ENCODE assay signal across 11 mouse cellular contexts in the genomic region with DNA sequence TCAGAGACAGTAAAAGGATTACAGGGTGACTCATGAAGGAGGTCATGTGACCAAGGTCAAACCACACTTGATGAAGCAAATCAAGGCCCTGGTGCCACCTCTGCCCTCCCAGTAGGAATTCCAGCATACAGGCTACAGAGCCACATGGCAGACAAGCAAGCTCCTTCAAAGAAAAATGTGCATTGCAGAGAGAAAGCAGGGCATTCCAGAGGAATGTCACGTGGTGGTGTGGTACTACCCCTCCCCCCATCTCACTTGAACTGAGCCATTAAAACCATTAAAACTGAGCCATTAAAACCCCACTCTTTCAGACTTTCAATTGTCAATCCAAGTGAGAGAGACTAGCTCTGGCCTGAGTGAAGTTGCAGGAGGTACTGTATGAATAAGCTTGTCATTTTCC.
DNase-seq lines count a peak whose midpoint lies in the region; ATAC-seq and TF ChIP-seq lines count a peak whose summit lies in the region.
"Had no signal": no experiment of that assay in that cellular context is flagged by ENCODE, and none has a peak within 500 bp of the region (broad histone marks: within the 10 kb centered on the region; RNA-seq: fewer than 3 reads in every experiment).

No protein-coding gene starts in this region.

- H3K4me2 ChIP-seq in lung, embryonic 14.5 days, result no peak overlapping the region
- H3K4me2 ChIP-seq in limb, embryonic 12.5 days, result no peak overlapping the region
- H3K4me2 ChIP-seq in heart, embryonic 11.5 days, result no peak overlapping the region
- H3K4me2 ChIP-seq: limb, embryonic 15.5 days had no signal

- WGBS in lung, embryonic 14.5 days, result 7% methylated on average over 1 of the region's 1 CpGs
- WGBS in limb, embryonic 12.5 days, result 5% methylated on average over 1 of the region's 1 CpGs
- WGBS in heart, embryonic 11.5 days (ENCODE audit: insufficient replicate concordance), result 26% methylated on average over 1 of the region's 1 CpGs

- no peaks in the 10 kb centered on the region for H3K9me3 ChIP-seq in lung, embryonic 14.5 days (ENCODE audit: low read depth, low read length)
- H3K9me3 ChIP-seq in limb, embryonic 12.5 days, result no peaks in the 10 kb centered on the region
- no peaks in the 10 kb centered on the region for H3K9me3 ChIP-seq in heart, embryonic 11.5 days (replicated peaks; ENCODE audit: control insufficient read depth, low read length)
- H3K9me3 ChIP-seq: limb, embryonic 15.5 days had no signal

- no peak overlapping the region for H3K27ac ChIP-seq in lung, embryonic 14.5 days (ENCODE audit: low read depth)
- H3K27ac ChIP-seq in limb, embryonic 12.5 days, result peak overlapping the region; percentile 29; the same call in 1 of the 2 replicates
- H3K27ac ChIP-seq in heart, embryonic 11.5 days (ENCODE audit: low read depth, low read length), result no peak overlapping the region
- H3K27ac ChIP-seq in layer of hippocampus, adult 2 months, result no peak overlapping the region
- H3K27ac ChIP-seq: limb, embryonic 15.5 days had no signal

- DNase-seq in adrenal gland, adult 2 months, result peak; percentile 38
- DNase-seq in adrenal gland, postnatal 4 days (ENCODE audit: low spot score in 2 of 2), result no peak
- no peak for DNase-seq in lung, embryonic 14.5 days
- DNase-seq in lung, postnatal 4 days, result no peak
- peak; percentile 28 for DNase-seq in adrenal gland, postnatal 14 days
- no peak for DNase-seq in layer of hippocampus, adult 2 months (ENCODE audit: low spot score in 2 of 2)
- DNase-seq: cerebellum, adult 11 months; right cerebral cortex, adult 18-20 months had no signal

- ATAC-seq in lung, embryonic 14.5 days (ENCODE audit: insufficient read depth), result peak; percentile 54
- ATAC-seq in limb, embryonic 12.5 days (ENCODE audit: insufficient number of reproducible peaks, insufficient read depth, low FRiP score, low TSS enrichment, low read depth), result peak; percentile 75; the same call in 1 of the 2 replicates
- no peak for ATAC-seq in heart, embryonic 11.5 days (replicated peaks; ENCODE audit: insufficient number of reproducible peaks, low FRiP score, low TSS enrichment)

- no peak for TF ChIP-seq CTCF in lung, embryonic 14.5 days (IDR thresholded peaks at IDR 0.05; ENCODE audit: low read depth)
- TF ChIP-seq CTCF in layer of hippocampus, adult 2 months (conservative IDR thresholded peaks at IDR 0.05), result no peak

- H3K4me1 ChIP-seq in lung, embryonic 14.5 days (ENCODE audit: insufficient read depth), result no peaks in the 10 kb centered on the region
- peaks cover 18% of the 10 kb centered on the region for H3K4me1 ChIP-seq in limb, embryonic 12.5 days (replicated peaks)
- peaks cover 4% of the 10 kb centered on the region; the same call in 1 of the 2 replicates for H3K4me1 ChIP-seq in heart, embryonic 11.5 days (ENCODE audit: control insufficient read depth, insufficient read depth, low read length)

- no peak overlapping the region for H3K4me3 ChIP-seq in lung, embryonic 14.5 days (ENCODE audit: low read depth, low read length)
- no peak overlapping the region for H3K4me3 ChIP-seq in limb, embryonic 12.5 days (replicated peaks)
- no peak overlapping the region for H3K4me3 ChIP-seq in heart, embryonic 11.5 days (ENCODE audit: low read depth, low read length)
- no peak overlapping the region for H3K4me3 ChIP-seq in layer of hippocampus, adult 2 months
- H3K4me3 ChIP-seq: limb, embryonic 15.5 days had no signal

- no peaks in the 10 kb centered on the region for H3K27me3 ChIP-seq in lung, embryonic 14.5 days (ENCODE audit: insufficient read depth, low read length)
- H3K27me3 ChIP-seq in limb, embryonic 12.5 days, result no peaks in the 10 kb centered on the region
- H3K27me3 ChIP-seq in heart, embryonic 11.5 days (ENCODE audit: control insufficient read depth, insufficient read depth, low read length), result no peaks in the 10 kb centered on the region
- H3K27me3 ChIP-seq: limb, embryonic 15.5 days had no signal

- H3K9ac ChIP-seq in lung, embryonic 14.5 days, result no peak overlapping the region
- H3K9ac ChIP-seq in limb, embryonic 12.5 days (replicated peaks), result no peak overlapping the region
- no peak overlapping the region for H3K9ac ChIP-seq in heart, embryonic 11.5 days (ENCODE audit: low read depth, low read length)
- H3K9ac ChIP-seq: limb, embryonic 15.5 days had no signal

- H3K36me3 ChIP-seq in lung, embryonic 14.5 days (ENCODE audit: insufficient read depth), result no peaks in the 10 kb centered on the region
- no peaks in the 10 kb centered on the region for H3K36me3 ChIP-seq in limb, embryonic 12.5 days
- no peaks in the 10 kb centered on the region for H3K36me3 ChIP-seq in heart, embryonic 11.5 days (ENCODE audit: control insufficient read depth, insufficient read depth, low read length)
- H3K36me3 ChIP-seq: limb, embryonic 15.5 days had no signal

Comparison
In these comparisons a context has a peak if more than half of its experiments do, and no peak if none do; other contexts are left out.
1. DNase-seq: peak in adrenal gland, adult 2 months (single experiment) and adrenal gland, postnatal 14 days (single experiment); none in adrenal gland, postnatal 4 days (0 of 2), lung, embryonic 14.5 days (single experiment), lung, postnatal 4 days (0 of 2) and layer of hippocampus, adult 2 months (0 of 2).